Mouse (Mus musculus) lung, postnatal 14 days (tissue): ENCODE data around the gene Atp6ap1.

ENCODE experiments used
- DNase-seq: peaks from one replicate; pipeline ENCODE4 v3.0.0; 2021

The Atp6ap1 gene

GRCm38 (mm10) chrX:74304867-74305700 lies 8.2 kb downstream of the Atp6ap1 start, which contains the start of gene Gdi1:
TSS of gene Gdi1 (plus strand) at chrX:74304998.
- DNase-seq: peak; percentile 74

GRCm38 (mm10) chrX:74312540-74313464 lies 15.9 kb downstream of the Atp6ap1 start, which contains the start of gene Fam50a:
TSS of gene Fam50a (plus strand) at chrX:74313033.
- DNase-seq: peak; percentile 86

GRCm38 (mm10) chrX:74328725-74329161 lies 31.8 kb downstream of the Atp6ap1 start, which contains the start of gene Plxna3:
TSS of gene Plxna3 (plus strand) at chrX:74329066.
- peak; percentile 67 for DNase-seq

- DNase-seq: no peak
Observed at GRCm38 (mm10) chrX:74329215-74329671, 32.3 kb downstream of the Atp6ap1 start.

DNA sequence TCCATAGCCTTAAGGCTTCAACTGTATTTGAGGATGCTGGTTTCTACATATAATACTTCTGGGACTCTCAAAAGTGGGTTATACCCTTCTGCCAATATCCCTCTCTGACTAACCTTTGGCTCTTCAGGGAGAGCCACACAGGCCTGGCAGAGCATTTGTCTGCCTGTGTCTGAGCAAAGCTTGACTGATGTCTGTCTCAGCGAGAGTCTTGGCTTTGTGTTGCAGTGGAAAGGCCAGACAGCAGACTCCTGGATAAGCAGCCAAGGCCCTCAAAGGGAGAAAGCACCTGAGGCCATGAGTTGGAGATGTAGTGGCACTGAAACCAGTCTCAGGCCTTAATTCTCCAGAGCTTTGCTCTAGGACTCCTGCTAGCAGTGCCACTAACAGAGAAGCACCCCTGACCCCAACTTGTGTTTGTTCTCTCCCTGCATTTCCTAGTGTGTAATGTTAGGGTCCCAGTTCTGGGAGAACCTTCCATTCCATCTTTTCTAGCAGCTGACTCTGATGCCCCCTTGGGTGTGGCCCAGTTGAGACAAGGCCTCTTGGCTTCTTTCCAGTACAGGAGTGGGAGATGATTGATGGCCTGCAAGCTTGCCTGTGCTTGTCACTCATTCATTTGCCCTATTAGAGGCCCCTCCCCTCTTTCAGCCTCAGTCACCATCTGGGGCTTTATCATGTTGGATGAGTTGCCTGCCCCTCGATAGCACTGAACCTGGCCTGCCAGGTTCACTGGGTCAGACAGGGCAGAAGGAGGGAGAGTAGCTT lies 33.5 kb downstream of the Atp6ap1 start:
- no peak for DNase-seq

GRCm38 (mm10) chrX:74352645-74353466 lies 56.0 kb downstream of the Atp6ap1 start:
- DNase-seq: no peak

- peak; percentile 78 for DNase-seq
Observed at GRCm38 (mm10) chrX:74353467-74353770, 56.5 kb downstream of the Atp6ap1 start, which contains the start of gene Lage3. TSS of gene Lage3 (minus strand) at chrX:74353618.
